Mouse (Mus musculus): ENCODE data around the gene Gm44511.
A peak's percentile ranks its signal among the peaks of the same experiment; 100 is the strongest.

- TF ChIP-seq MEF2A (IDR thresholded peaks at IDR 0.05; ENCODE audit: extremely low read depth, insufficient replicate concordance, low read depth, low read length, poor library complexity, severe bottlenecking) (no peak), ZC3H11A (IDR thresholded peaks at IDR 0.05; ENCODE audit: low read depth, low read length) (no peak), GATA1 (IDR thresholded peaks at IDR 0.05; ENCODE audit: low read depth, low read length) (no peak), CTCF (IDR thresholded peaks at IDR 0.05 in 2 of 3, conservative IDR thresholded peaks at IDR 0.05 in 1 of 3; ENCODE audit: control insufficient read depth in 1 of 3, insufficient read depth in 1 of 3, low read depth in 2 of 3, low read length in 3 of 3, poor library complexity in 1 of 3, severe bottlenecking in 1 of 3) (peak in 1 of 3 experiments; percentile 5; a peak in 3 of 6 replicates), TAL1 (IDR thresholded peaks at IDR 0.05; ENCODE audit: low read length) (no peak), HCFC1 (IDR thresholded peaks at IDR 0.05; ENCODE audit: low read depth, low read length) (no peak), POLR2AphosphoS5 (IDR thresholded peaks at IDR 0.05; ENCODE audit: borderline replicate concordance, low read depth, low read length) (no peak), POLR2A (IDR thresholded peaks at IDR 0.05; ENCODE audit: control insufficient read depth in 1 of 2, insufficient read depth in 1 of 2, low read depth in 1 of 2, low read length in 2 of 2, poor library complexity in 1 of 2) (no peak), UBTF (IDR thresholded peaks at IDR 0.05; ENCODE audit: borderline replicate concordance, insufficient read depth, low read depth, low read length) (no peak), ZMIZ1 (IDR thresholded peaks at IDR 0.05; ENCODE audit: low read depth, low read length) (no peak), MAFK (IDR thresholded peaks at IDR 0.05; ENCODE audit: borderline replicate concordance, low read depth, low read length) (no peak), NELFE (IDR thresholded peaks at IDR 0.05; ENCODE audit: low read depth, low read length) (no peak)
Measured at GRCm38 (mm10) chr6:128799896-128800270, 26.2 kb downstream of the Gm44511 start.
